Mouse (Mus musculus) liver, embryonic 14.5 days (tissue): Measurements from ENCODE around the gene Adamts17.

Experiments
- CTCF ChIP-seq: IDR thresholded peaks from 2 replicates; pipeline ENCODE4 v1.5.1; 2016; ENCODE audit warnings: antibody characterized with exemption, low read depth, control low read depth
- EP300 ChIP-seq: IDR thresholded peaks from 2 replicates; pipeline ENCODE4 v1.6.1; 2016; ENCODE audit warnings: antibody characterized with exemption, low read depth

DNA sequence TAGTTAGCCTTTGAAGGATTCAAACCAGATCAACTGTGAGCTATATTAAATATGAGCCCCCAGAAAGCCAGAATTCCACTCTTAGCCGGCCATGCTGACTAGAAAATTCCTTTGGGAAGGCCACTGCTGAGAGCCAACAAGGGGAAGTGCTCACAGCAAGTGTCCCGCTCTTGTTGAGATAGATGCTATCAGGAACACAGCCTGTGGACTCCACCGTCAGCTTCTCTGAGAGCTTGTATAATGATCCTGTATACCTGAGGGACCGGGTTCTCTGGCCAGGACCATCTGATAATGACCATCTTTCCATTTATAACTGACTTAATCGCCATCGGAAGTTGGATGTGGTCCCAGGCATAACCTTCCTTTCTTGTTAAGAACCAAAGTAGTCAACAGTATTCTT is 159.3 kb downstream of the Adamts17 start:
- no peak for TF ChIP-seq CTCF
- TF ChIP-seq EP300, result no peak
